Mouse (Mus musculus): ENCODE results near the gene Itpr1. TPM values are rescaled to one million over a fixed set of nuclear protein-coding genes. Genes with fewer than 3 reads are reported as not detected.

Itpr1 gene
- 16.6 and 18.9 TPM in 2 replicates for polyA plus RNA-seq (2014; fragmentation: Nextera tagmentation; extraction: Ambion mirVana)

DNA sequence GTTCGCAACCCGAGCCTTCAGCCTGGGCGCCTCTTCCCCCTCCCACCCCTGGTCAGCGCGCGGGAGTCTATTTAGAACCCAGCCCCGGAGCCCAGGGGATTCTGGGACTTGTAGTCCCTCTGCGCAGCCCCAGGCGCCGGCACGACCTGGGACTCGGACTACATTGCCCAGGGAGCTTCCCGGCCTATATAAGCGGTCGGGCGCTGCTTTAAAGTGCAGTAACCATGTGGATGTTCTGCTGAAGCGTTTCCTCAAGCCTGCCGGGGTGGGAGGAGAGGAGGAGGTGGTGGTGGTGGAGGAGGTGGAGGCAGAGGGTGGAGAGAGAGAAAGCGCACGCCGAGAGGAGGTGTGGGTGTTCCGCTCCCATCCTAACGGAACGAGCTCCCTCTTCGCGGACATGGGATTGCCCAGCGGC is at the start of gene Itpr1:
Gene Itpr1, plus strand, starts transcription at position 216 of the 415 bp plus-strand sequence.
- peak within 1 kb of the TSS; percentile 81 for H3K4me2 ChIP-seq (ENCODE audit: low read length)
- under 1% methylated on average over 26 of the region's 27 CpGs for WGBS
- peaks cover 2 to 25% of the 10 kb centered on the region in 2 experiments for H3K4me1 ChIP-seq (ENCODE audit: control insufficient read depth in 2 of 2, insufficient read depth in 2 of 2, low read length in 2 of 2)
- ATAC-seq (ENCODE audit: insufficient number of reproducible peaks, insufficient read depth, low FRiP score, low read depth): peak; percentile 100
- no peaks in the 10 kb centered on the region for H3K27me3 ChIP-seq (ENCODE audit: control insufficient read depth, insufficient read depth, low read length)
- H3K9ac ChIP-seq (ENCODE audit: low read length): peak within 1 kb of the TSS; percentile 81
- H3K27ac ChIP-seq (replicated peaks in 1 of 2; ENCODE audit: control insufficient read depth in 1 of 2, insufficient read depth in 1 of 2, low read depth in 2 of 2, low read length in 2 of 2): peak within 1 kb of the TSS; percentile 69 to 82
- peak within 1 kb of the TSS; percentile 72 to 97 for H3K4me3 ChIP-seq (ENCODE audit: control insufficient read depth in 1 of 2, insufficient read depth in 1 of 2, low read depth in 1 of 2, low read length in 2 of 2)
- H3K9me3 ChIP-seq (ENCODE audit: control insufficient read depth, low read length): no peaks in the 10 kb centered on the region
- H3K36me3 ChIP-seq (ENCODE audit: control insufficient read depth, insufficient read depth, low read length): 0 out of 2 replicates have a peak, but pooled peaks cover 9% of the 10 kb centered on the region

DNA sequence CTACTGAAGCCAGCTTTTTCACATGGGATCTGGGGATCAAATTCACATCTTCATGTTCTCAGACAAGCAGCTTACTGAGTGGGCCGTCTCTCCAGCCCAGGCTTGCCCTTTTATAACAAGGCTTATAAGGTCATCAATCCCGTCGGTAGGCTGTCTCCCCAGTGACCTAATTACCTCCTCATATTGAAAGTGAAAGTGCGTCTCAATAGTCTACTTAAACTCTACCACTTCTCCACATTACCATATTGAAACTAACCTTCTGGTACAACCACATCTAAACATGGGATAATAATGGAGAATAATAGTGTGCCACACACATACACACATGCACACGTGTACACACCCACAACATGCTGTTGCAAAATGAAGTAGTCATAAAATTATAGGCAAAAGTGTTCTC is 48.0 kb upstream of the Itpr1 start:
- no peaks in the 10 kb centered on the region for H3K27me3 ChIP-seq (ENCODE audit: control insufficient read depth, insufficient read depth, low read length)
- 81% methylated on average over 5 of the region's 5 CpGs for WGBS
- H3K9ac ChIP-seq (ENCODE audit: low read length): no peak overlapping the region

DNA sequence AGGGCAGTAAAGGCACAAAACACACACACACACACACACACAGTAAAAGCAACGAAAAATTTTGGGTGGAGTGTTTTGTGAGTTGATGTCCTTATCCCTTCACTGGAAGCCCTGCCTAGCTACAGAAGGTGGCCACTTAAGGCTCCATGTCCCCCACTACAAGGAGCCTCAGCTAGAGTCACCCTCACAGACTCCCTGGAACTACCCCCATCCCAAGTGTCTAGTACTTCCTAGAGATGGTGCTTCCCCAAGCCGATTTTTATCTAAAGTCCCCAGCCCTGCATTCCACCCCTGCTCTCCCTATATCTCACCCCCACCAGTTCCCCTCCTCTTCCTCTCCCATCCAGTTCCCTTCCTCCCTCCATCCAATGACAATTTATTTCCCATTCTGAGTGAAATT is 47.3 kb upstream of the Itpr1 start:
- Histone ChIP-seq H3K27me3 (ENCODE audit: control insufficient read depth, insufficient read depth, low read length) (no peaks in the 10 kb centered on the region), H3K27ac (replicated peaks in 1 of 2; ENCODE audit: control insufficient read depth in 1 of 2, insufficient read depth in 1 of 2, low read depth in 2 of 2, low read length in 2 of 2) (no peak overlapping the region), H3K36me3 (ENCODE audit: control insufficient read depth, insufficient read depth, low read length) (no peaks in the 10 kb centered on the region), H3K4me1 (ENCODE audit: control insufficient read depth in 2 of 2, insufficient read depth in 2 of 2, low read length in 2 of 2) (no peaks in the 10 kb centered on the region), H3K9ac (ENCODE audit: low read length) (no peak overlapping the region), H3K4me2 (ENCODE audit: low read length) (no peak overlapping the region), H3K4me3 (ENCODE audit: control insufficient read depth in 1 of 2, insufficient read depth in 1 of 2, low read depth in 1 of 2, low read length in 2 of 2) (no peak overlapping the region), H3K9me3 (ENCODE audit: control insufficient read depth, low read length) (no peaks in the 10 kb centered on the region)
- WGBS: 58% methylated on average over 2 of the region's 2 CpGs
- no peak for ATAC-seq (ENCODE audit: insufficient number of reproducible peaks, insufficient read depth, low FRiP score, low read depth)

More for the DNA sequence above, 48.0 kb upstream of the Itpr1 start:
- ATAC-seq (ENCODE audit: insufficient number of reproducible peaks, insufficient read depth, low FRiP score, low read depth): no peak
- H3K4me3 ChIP-seq (ENCODE audit: control insufficient read depth in 1 of 2, insufficient read depth in 1 of 2, low read depth in 1 of 2, low read length in 2 of 2): no peak overlapping the region
- H3K4me2 ChIP-seq (ENCODE audit: low read length): no peak overlapping the region
- H3K4me1 ChIP-seq (ENCODE audit: control insufficient read depth in 2 of 2, insufficient read depth in 2 of 2, low read length in 2 of 2): no peaks in the 10 kb centered on the region
- no peaks in the 10 kb centered on the region for H3K36me3 ChIP-seq (ENCODE audit: control insufficient read depth, insufficient read depth, low read length)
- no peaks in the 10 kb centered on the region for H3K9me3 ChIP-seq (ENCODE audit: control insufficient read depth, low read length)
- no peak overlapping the region for H3K27ac ChIP-seq (replicated peaks in 1 of 2; ENCODE audit: control insufficient read depth in 1 of 2, insufficient read depth in 1 of 2, low read depth in 2 of 2, low read length in 2 of 2)

DNA sequence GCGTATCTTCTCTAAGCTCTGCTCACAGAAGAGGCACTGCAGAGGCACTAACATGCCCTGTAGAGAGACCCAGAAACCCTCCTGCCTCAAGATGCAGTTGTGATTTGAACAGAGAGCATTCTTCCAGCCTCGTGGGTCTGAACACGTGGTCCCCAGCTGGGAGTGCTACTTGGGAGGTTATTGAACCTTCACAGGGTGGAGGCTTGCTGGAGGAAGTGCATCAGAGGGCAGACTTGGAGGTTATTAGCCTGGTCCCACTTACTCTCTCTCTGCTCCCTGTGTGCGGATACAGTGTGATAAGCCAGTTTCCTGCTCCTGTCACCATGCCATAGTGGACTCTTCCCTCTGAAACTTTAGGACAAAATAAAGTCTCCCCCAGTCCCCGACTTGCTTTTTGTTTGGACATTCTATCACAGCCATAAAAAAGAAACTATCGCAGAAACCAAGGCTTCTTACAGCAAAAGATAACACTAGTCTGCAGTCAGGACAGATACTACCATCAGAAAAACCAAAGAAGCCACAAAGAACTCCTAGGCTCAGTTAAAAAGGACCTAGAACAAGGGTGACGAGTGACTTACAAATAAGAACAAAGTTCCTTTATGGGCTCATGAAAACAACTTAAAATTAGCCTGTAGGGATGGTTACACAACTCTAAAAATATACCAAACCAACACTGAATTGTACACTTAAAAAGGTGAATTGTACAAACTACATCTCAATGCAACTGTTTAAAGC is 44.8 kb upstream of the Itpr1 start:
- Histone ChIP-seq H3K27me3 (ENCODE audit: control insufficient read depth, insufficient read depth, low read length) (no peaks in the 10 kb centered on the region), H3K4me1 (ENCODE audit: control insufficient read depth in 2 of 2, insufficient read depth in 2 of 2, low read length in 2 of 2) (no peaks in the 10 kb centered on the region), H3K4me2 (ENCODE audit: low read length) (no peak overlapping the region), H3K9ac (ENCODE audit: low read length) (no peak overlapping the region), H3K4me3 (ENCODE audit: control insufficient read depth in 1 of 2, insufficient read depth in 1 of 2, low read depth in 1 of 2, low read length in 2 of 2) (no peak overlapping the region), H3K36me3 (ENCODE audit: control insufficient read depth, insufficient read depth, low read length) (peaks cover 14% of the 10 kb centered on the region), H3K9me3 (ENCODE audit: control insufficient read depth, low read length) (no peaks in the 10 kb centered on the region), H3K27ac (replicated peaks in 1 of 2; ENCODE audit: control insufficient read depth in 1 of 2, insufficient read depth in 1 of 2, low read depth in 2 of 2, low read length in 2 of 2) (no peak overlapping the region)
- no peak for ATAC-seq (ENCODE audit: insufficient number of reproducible peaks, insufficient read depth, low FRiP score, low read depth)
- WGBS: 63% methylated on average over 7 of the region's 7 CpGs

DNA sequence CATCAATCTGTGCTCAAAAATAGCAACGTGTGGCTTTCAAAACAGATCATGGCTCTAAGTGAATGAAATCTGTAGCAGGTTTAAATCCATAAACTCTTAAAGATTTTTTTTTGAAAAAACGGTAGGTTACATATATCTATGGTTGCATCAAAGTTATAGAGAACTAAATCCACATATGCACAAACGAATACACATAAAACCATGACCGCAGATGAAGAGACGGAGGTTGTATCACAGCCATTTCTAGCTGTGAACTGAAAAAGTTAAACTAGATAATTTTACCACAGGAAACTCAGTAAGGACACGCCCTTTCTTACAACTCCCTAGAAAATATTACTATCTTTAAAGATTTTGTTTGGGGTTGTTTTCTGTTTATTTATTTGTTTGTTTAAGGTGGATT is 44.2 kb upstream of the Itpr1 start:
- Histone ChIP-seq H3K9ac (ENCODE audit: low read length) (no peak overlapping the region), H3K27ac (replicated peaks in 1 of 2; ENCODE audit: control insufficient read depth in 1 of 2, insufficient read depth in 1 of 2, low read depth in 2 of 2, low read length in 2 of 2) (no peak overlapping the region), H3K27me3 (ENCODE audit: control insufficient read depth, insufficient read depth, low read length) (no peaks in the 10 kb centered on the region), H3K9me3 (ENCODE audit: control insufficient read depth, low read length) (no peaks in the 10 kb centered on the region), H3K4me1 (ENCODE audit: control insufficient read depth in 2 of 2, insufficient read depth in 2 of 2, low read length in 2 of 2) (no peaks in the 10 kb centered on the region), H3K4me2 (ENCODE audit: low read length) (no peak overlapping the region), H3K4me3 (ENCODE audit: control insufficient read depth in 1 of 2, insufficient read depth in 1 of 2, low read depth in 1 of 2, low read length in 2 of 2) (no peak overlapping the region), H3K36me3 (ENCODE audit: control insufficient read depth, insufficient read depth, low read length) (peaks cover 15% of the 10 kb centered on the region)
- WGBS: 88% methylated on average over 6 of the region's 6 CpGs
- no peak for ATAC-seq (ENCODE audit: insufficient number of reproducible peaks, insufficient read depth, low FRiP score, low read depth)

DNA sequence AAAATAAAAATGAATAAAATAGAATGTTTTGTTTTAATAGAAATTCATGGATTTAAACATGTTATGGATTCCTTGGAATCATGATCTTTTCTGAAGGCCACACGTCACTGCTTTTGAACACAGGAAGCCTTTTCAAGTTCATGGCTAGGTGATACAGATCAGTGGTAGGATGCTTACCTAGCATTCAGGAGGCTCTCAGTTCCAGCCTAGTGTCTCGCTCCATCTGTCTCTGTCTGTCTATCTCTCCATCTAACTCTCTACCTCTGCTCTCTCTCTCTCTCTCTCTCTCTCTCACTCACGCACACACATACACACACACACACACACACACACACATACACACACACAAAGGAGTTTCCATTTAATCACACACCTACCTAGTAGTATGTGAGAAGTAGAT is 43.4 kb upstream of the Itpr1 start:
- H3K27ac ChIP-seq (replicated peaks in 1 of 2; ENCODE audit: control insufficient read depth in 1 of 2, insufficient read depth in 1 of 2, low read depth in 2 of 2, low read length in 2 of 2): no peak overlapping the region
- no peak overlapping the region for H3K4me3 ChIP-seq (ENCODE audit: control insufficient read depth in 1 of 2, insufficient read depth in 1 of 2, low read depth in 1 of 2, low read length in 2 of 2)
- no peak for ATAC-seq (ENCODE audit: insufficient number of reproducible peaks, insufficient read depth, low FRiP score, low read depth)
- 94% methylated on average over 3 of the region's 3 CpGs for WGBS
- no peaks in the 10 kb centered on the region for H3K4me1 ChIP-seq (ENCODE audit: control insufficient read depth in 2 of 2, insufficient read depth in 2 of 2, low read length in 2 of 2)
- no peaks in the 10 kb centered on the region for H3K9me3 ChIP-seq (ENCODE audit: control insufficient read depth, low read length)
- no peak overlapping the region for H3K9ac ChIP-seq (ENCODE audit: low read length)
- peaks cover 17% of the 10 kb centered on the region for H3K36me3 ChIP-seq (ENCODE audit: control insufficient read depth, insufficient read depth, low read length)
- H3K27me3 ChIP-seq (ENCODE audit: control insufficient read depth, insufficient read depth, low read length): no peaks in the 10 kb centered on the region
- H3K4me2 ChIP-seq (ENCODE audit: low read length): no peak overlapping the region

DNA sequence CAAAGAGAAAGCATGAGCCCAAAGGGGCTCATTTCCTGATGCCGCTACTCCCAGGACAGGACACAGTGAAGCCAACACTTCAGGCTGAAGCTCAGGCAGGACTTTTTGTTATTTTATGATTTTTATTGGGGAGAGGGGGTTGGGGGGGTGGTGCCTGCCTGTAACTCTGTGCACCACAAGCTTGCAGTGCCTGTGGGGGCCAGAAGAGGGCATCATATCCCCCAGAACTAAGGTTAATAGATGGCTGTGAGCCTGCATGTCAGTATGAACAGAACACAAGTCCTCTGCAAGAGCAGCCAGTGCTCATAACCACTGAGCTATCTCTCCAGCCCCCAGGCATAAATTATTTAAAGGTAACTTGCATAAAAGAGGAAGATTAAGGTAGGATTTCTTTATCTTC is 40.7 kb upstream of the Itpr1 start:
- H3K27me3 ChIP-seq (ENCODE audit: control insufficient read depth, insufficient read depth, low read length): no peaks in the 10 kb centered on the region
- no peak overlapping the region for H3K4me3 ChIP-seq (ENCODE audit: control insufficient read depth in 1 of 2, insufficient read depth in 1 of 2, low read depth in 1 of 2, low read length in 2 of 2)
- H3K9ac ChIP-seq (ENCODE audit: low read length): no peak overlapping the region
- H3K36me3 ChIP-seq (ENCODE audit: control insufficient read depth, insufficient read depth, low read length): peaks cover 32% of the 10 kb centered on the region
- H3K4me1 ChIP-seq (ENCODE audit: control insufficient read depth in 2 of 2, insufficient read depth in 2 of 2, low read length in 2 of 2): no peaks in the 10 kb centered on the region
- H3K9me3 ChIP-seq (ENCODE audit: control insufficient read depth, low read length): no peaks in the 10 kb centered on the region
- ATAC-seq (ENCODE audit: insufficient number of reproducible peaks, insufficient read depth, low FRiP score, low read depth): no peak
- no peak overlapping the region for H3K4me2 ChIP-seq (ENCODE audit: low read length)
- 97% methylated on average over 1 of the region's 1 CpGs for WGBS
- no peak overlapping the region for H3K27ac ChIP-seq (replicated peaks in 1 of 2; ENCODE audit: control insufficient read depth in 1 of 2, insufficient read depth in 1 of 2, low read depth in 2 of 2, low read length in 2 of 2)

DNA sequence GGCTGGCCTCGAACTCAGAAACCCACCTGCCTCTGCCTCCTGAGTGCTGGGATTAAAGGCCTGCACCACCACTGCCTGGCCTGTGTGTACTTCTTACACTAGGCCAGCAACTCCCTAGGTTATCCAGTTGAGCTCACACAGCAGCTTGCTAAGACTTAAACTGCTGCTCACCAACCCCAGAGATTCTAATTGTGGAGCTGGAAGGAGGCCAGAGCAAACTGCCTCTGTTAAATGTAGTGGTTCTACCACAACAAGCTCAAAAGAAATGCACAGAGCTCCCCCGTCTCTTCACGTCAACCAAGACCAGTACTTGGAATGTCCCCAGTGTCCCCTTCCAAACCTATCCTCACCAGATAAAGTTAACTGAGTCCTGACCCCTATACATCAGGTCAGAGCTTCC is 38.7 kb upstream of the Itpr1 start:
- WGBS: 64% methylated on average over 3 of the region's 3 CpGs
- H3K4me3 ChIP-seq (ENCODE audit: control insufficient read depth in 1 of 2, insufficient read depth in 1 of 2, low read depth in 1 of 2, low read length in 2 of 2): no peak overlapping the region
- H3K4me1 ChIP-seq (ENCODE audit: control insufficient read depth in 2 of 2, insufficient read depth in 2 of 2, low read length in 2 of 2): no peaks in the 10 kb centered on the region
- H3K27ac ChIP-seq (replicated peaks in 1 of 2; ENCODE audit: control insufficient read depth in 1 of 2, insufficient read depth in 1 of 2, low read depth in 2 of 2, low read length in 2 of 2): no peak overlapping the region
- no peaks in the 10 kb centered on the region for H3K27me3 ChIP-seq (ENCODE audit: control insufficient read depth, insufficient read depth, low read length)
- no peak for ATAC-seq (ENCODE audit: insufficient number of reproducible peaks, insufficient read depth, low FRiP score, low read depth)
- H3K36me3 ChIP-seq (ENCODE audit: control insufficient read depth, insufficient read depth, low read length): peaks cover 32% of the 10 kb centered on the region
- H3K4me2 ChIP-seq (ENCODE audit: low read length): no peak overlapping the region
- H3K9me3 ChIP-seq (ENCODE audit: control insufficient read depth, low read length): no peaks in the 10 kb centered on the region
- H3K9ac ChIP-seq (ENCODE audit: low read length): no peak overlapping the region

All from heart, embryonic 14.5 days (tissue).